17 mouse cellular contexts compared by ENCODE assay signal in genomic region chr1:151293311-151294050, GRCm38 (mm10).
"Had no signal": no experiment of that assay in that cellular context is flagged by ENCODE, and none has a peak within 500 bp of the region (broad histone marks: within the 10 kb centered on the region; RNA-seq: fewer than 3 reads in every experiment).

No protein-coding gene starts in this region.

- H3K27me3 ChIP-seq: liver, embryonic 15.5 days; lung, embryonic 15.5 days had no signal

- H3K4me2 ChIP-seq: liver, embryonic 11.5 days; liver, embryonic 15.5 days; lung, embryonic 15.5 days had no signal

- H3K27ac ChIP-seq: kidney, postnatal 0 days; left cerebral cortex, adult 2 months; liver, embryonic 15.5 days; lung, embryonic 15.5 days; midbrain, embryonic 10.5 days had no signal

- H3K9me3 ChIP-seq: liver, embryonic 15.5 days; lung, embryonic 15.5 days; midbrain, embryonic 10.5 days had no signal

- H3K36me3 ChIP-seq: liver, embryonic 15.5 days; lung, embryonic 15.5 days; midbrain, embryonic 10.5 days had no signal

- H3K9ac ChIP-seq: liver, embryonic 15.5 days; lung, embryonic 15.5 days had no signal

- DNase-seq: kidney, adult 2 months; kidney, postnatal 25 days; layer of hippocampus, postnatal 36 days; lung, adult 18-20 months; lung, postnatal 10 days; lung, postnatal 36 days; midbrain, embryonic 14.5 days; right cerebral cortex, adult 18-20 months; right cerebral cortex, postnatal 14 days; right cerebral cortex, postnatal 4 days; thymus, postnatal 25 days had no signal

- H3K4me1 ChIP-seq: liver, embryonic 15.5 days; lung, embryonic 15.5 days; midbrain, embryonic 10.5 days had no signal

- H3K4me3 ChIP-seq: left cerebral cortex, adult 2 months; liver, embryonic 15.5 days; lung, embryonic 15.5 days; midbrain, embryonic 10.5 days had no signal
